Mouse (Mus musculus) urinary bladder, postnatal 14 days (tissue): ENCODE measurements around the gene Fam149b.
"Not testable (repeated sequence)": the region's sequence is repeated elsewhere in the genome, so short reads cannot be mapped to it uniquely, and the experiment has no call there.

Source experiments
- DNase-seq: peaks from one replicate; pipeline ENCODE4 v3.0.0; 2021; ENCODE audit warnings: low spot score

The Fam149b gene

DNA sequence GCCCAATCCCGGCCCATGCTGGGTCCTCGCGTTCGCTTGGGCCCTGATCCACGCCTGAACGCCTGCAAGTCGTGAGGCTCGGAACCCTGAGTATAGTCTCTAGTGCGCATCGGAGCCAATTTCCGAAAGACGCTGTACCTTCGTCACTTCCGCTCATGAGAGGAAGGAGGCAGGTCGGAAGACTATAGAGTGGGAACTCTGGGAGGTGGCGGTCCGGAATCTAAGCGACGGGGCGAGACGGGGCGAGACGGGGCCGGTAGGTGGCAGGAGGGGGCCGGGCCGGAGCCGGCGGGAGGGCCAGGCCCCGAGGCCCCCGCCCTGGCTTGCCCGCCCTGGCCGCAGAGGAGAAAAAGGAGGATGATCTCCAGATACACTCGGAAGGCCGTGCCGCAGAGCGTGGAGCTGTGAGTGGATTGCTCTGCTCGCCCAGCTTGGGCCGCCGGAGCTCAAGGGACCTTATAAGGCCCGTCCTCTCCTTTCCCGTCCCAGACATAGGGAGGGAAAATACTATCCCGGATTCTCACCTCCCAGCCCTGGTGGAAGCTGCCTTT, at the start of gene Fam149b, which contains the start of gene Ecd:
TSS of gene Fam149b (plus strand) at position 172 of the 551 bp plus-strand sequence.
TSS of gene Ecd (minus strand) at position 131 of the 551 bp plus-strand sequence.
- peak; percentile 94 for DNase-seq

DNA sequence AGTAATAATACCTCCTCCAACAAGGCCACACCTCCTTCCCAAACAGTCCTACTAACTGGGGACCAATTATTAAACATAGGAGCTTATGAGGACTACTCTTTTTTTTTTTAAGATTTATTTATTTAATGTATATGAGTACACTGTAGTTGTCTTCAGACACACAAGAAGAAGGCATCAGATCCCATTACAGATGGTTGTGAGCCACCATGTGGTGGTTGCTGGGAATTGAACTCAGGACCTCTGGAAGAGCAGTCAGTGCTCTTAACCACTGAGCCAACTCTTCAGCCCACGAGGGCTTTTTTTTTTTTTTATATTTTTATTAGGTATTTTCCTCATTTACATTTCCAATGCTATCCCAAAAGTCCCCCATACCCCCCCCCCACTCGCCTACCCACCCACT, 42.9 kb upstream of the Fam149b start:
- not testable (repeated sequence) for DNase-seq

DNA sequence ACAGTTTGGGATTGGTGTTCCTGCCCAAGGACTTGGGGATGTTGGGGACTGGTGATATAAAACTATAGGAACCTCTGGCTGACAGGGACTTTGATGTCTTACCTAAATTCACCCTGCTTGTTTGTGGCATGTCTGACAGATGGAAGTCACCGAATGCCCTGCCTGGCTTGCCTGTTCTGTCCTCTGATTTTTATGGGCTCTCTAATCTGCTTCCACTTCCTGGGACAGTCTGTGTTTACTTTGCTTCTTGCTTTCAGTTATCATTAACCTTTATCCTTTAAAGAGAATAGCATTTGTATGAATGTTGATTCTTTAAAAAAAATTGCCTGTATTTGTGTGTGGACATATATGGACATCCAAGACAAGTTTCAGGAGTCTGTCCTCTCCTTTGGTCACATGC, 32.8 kb upstream of the Fam149b start:
- DNase-seq, result no peak

DNA sequence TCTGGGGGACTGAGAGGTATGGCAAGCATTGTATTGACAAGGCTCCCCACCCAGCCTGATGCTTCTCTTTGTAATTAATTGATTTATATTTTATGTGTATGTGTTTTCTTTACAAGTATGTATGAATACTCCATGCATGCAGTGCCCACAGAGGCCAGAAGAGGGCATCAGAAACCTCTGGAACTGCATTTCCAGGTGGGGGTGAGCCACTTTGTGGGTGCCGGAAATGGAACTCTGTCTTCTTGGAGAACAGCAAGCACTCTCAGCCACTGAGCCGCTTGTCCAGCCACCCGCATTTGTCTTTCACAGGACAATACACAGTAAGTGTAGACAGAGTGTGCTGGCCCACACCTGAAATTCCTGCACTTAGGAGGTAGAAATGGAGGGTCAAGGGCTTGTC, 28.5 kb upstream of the Fam149b start:
- peak; percentile 52 for DNase-seq

DNA sequence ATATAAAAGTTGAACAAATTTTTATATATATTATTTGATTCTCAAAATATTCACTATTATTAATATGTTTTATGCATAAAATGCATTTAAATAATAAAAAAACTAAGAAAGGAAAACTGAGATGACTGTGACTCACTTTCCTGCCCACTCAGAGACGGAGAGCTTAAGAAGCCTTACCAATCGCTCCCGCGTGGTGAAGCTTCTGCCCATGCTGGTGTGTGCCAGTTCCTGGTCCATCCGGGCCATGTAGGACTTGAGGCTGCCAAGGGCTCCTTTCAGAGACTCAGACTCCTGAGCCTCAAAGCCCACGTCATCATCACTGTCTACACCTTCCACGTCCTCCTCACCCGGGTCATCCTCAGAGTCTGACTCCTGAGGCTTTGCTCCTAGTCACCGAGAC, 23.8 kb upstream of the Fam149b start:
- DNase-seq, result no peak

DNA sequence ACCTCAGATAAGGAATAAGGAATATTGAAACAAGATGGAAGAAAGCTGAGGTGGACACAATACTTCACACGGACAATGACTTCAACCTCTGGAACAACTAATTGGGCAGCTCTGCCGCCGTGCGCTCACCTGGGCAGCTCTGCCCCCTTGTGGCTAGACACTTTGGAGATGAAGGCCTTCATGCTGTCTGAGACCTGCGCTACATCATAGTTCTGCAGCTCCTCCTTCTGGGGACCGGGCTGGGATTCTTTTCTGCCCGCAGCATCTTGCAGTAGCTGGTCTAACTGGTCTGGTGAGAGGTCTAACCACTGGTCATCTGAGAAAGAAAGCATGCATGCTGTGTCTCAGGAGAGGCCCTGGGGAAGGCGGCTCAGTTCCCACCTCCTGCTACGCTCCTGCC, 19.5 kb upstream of the Fam149b start:
- peak; percentile 81 for DNase-seq

DNA sequence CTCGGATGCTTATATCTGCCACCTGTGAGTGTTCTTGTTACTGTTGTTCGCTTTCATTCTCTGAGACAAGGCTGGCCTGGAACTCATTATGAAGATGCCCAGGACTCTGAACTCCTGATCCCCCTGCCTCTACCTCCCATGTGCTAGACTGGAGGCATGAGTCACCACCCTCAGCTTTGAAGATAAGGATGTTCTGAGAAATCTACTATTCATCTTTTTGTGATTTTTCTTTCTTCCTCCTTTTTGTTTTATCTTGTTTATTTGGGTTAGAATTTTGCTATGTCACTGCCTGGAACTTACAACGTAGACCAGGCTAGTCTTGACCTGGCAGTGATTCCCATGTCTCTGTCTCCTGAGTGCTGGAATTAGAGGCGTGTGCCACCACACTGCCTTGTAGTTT, 16.6 kb upstream of the Fam149b start:
- DNase-seq, result no peak

DNA sequence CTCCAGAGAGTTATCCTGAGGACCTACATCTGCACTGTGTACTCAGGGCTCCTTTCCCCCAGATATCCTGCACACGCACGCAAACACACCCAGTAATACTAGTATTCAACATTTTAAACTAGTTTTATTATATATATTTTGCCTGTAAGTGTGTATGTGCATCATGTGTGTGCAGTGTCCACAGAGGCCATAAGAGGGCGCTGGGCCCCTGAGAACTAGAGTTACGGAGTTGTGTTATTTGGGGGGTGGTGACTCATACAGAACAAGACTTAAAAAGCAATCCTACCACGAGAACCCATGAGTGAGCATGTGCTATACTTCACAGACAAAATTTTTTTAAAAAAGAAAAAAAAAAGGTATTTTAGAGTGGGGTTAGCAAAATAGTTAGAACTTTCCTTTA, 8.5 kb upstream of the Fam149b start:
- no peak for DNase-seq

DNA sequence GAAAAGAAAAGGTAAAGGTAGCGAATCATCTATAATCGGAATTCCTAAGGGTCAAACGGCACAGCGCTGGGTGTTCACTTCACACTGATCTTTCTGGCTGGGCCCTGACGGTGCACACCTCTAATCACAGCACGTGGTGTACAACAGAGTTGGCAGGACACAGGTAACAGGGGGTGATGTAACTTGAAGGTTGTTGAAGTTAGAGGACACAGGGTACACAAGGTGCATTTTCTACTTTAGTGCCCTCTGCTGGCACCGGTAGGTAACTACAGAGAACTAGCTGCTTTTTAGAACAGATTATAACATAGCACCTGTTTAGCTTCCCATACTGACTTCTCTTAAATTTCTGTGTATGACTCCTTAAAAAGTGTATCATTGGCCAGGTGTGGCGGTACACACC, 7.8 kb upstream of the Fam149b start:
- DNase-seq, result no peak

DNA sequence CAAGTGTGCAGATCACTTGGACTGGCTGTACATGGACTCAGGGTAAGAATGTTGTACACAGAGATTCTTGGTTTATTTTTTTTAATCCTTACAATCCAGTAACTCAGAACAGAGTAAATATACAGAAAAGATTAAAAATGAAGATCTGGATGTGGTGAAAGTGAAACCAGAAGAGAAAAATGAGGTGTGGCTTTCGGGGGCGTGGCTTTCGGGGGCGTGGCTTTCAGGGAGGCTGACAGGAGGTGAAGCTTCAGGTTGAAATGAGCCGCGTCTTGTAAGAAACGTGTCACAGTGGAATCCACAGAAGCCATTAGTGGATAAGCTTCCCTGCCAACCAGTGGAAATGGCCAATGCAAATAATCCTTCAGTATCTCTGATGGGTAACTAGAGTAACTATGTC, 7.1 kb upstream of the Fam149b start:
- DNase-seq, result peak; percentile 44

DNA sequence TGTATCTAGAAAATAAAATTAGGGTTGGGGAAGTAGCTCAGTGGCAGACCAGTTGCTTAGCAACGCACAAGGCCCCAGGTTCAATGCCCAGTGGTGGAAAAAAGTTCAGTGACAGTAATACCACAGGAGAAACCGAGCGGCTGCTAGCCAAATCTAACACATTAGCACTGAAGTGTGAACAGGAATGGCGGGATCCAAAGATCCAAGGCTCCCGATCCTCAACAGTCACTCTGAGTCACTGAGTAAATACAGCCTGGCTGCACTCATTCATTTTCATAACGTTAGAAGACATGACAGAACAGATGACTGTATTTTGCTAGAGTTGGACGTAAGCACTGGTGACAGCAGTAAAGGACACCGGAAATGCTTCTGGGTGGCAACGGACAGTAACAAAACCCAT, 2.1 kb upstream of the Fam149b start:
- no peak for DNase-seq

DNA sequence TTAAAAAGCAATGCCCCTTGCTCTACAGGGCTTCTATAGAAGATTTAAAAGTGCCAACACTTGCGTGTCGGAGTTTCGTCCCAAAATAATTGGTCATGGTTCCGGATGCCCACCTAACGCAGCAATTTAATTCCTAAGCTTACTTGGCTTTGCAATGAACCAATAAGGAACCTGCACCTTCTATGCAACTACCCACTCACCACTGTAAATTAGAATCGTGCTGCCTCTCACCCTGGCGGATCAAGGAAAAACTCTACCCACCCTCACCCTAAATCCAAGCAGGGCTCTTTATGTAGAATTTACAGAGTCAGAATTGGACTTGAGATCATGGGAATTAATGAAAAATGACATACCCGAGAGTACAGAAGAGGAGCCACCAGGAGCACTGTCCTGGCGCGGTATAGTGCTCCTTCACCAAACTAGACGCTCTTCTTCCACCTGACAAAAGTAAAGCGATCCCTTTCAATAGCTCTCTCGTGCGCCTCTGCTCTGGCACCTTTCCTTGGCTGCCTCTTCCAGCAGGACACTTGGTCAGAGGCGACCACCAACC, 446 bp upstream of the Fam149b start:
- DNase-seq, result no peak

DNA sequence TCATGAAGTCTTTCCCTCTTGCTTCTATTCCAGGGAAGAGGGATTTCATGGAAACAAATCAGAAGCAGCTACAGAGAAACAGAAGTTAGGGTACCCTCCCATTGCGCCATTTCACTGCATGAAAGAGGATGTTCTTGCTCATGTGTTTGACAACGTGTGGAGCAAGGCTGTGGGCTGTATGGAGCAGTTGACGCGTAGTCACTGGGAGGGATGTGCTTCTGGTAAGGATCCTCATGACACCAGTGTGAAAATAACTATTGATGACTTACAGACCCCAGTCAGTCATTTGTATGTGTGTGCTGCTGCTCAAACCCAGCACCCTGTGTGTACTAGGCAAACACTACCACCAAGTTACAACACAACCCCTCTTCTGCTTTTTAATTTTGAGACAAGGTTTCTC, 15.3 kb downstream of the Fam149b start:
- no peak for DNase-seq

DNA sequence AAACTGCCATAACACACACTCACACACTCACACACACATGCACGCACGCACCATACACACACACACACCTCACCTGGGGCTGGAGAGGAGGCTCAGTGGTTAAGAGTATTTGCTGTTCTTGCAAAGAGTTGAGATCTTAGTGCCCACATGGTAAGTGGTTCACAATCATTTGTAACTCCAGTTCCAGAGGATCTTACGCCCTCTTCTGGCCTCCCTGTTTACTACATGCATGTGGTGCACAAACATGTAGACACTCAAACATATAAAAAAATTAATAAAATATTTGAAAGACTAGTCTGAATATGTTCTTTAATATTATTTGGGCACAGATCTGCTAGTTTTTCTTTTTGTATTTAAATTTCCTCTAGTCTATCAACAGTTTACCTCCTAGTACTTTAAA, 20.3 kb downstream of the Fam149b start:
- DNase-seq, result no peak

DNA sequence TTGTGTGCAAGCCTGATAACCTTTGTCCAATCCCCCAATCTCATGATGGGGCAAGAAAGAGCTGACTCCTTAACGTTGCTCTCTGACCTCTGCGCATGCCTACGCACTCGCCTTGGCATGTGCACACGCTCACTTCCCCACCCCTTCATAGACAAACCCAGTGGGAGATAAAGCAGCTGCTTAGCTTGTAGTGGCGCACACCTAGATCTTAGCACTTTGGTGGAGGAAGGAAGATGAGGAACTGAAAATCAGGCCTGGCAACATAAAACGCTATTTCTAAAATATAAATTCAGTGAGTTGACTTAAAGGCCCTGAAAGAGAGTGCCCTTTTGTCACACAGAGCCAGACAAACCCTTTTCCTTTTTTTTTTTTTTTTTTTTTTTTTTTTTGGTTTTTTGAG, 22.8 kb downstream of the Fam149b start:
- no peak for DNase-seq

DNA sequence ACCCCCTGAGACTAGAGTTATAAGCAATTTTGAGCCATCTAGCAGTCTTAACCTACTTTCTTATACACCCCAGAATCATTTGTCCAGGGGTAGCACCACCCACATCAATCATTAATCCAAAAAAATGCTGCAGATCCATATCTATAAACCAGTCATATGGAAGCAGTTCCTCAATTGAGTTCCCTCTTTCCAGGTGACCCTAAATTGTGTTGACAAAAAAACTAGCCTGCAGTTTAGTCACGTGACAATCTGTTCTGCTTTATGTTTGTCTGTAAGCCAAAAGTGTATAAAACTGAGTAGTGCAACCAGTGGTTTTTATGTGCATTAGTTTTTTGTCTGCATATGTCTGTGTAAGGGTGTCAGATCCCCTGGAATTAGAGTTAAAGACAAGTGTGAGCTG, 23.9 kb downstream of the Fam149b start:
- DNase-seq, result no peak

DNA sequence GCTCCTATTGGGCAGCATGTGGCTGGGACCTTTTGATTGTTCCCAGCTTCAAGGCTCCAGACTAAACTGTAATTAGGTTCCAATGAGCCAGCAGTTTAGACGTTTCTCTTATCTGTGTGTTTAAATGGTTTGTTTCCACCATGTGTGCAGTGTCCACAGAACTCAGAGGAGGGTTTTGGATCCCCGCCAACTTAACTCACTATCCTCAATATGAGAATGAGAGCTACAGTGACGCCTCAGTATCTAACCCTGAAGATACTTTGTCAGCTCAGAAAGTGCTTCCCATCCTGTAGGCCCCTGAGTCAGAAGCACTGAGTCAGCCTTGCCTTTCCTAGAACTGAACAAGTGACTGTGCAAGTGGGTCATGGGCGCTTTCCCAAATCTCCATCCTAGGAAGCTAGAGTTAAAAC, 29.2 kb downstream of the Fam149b start:
- DNase-seq, result no peak

DNA sequence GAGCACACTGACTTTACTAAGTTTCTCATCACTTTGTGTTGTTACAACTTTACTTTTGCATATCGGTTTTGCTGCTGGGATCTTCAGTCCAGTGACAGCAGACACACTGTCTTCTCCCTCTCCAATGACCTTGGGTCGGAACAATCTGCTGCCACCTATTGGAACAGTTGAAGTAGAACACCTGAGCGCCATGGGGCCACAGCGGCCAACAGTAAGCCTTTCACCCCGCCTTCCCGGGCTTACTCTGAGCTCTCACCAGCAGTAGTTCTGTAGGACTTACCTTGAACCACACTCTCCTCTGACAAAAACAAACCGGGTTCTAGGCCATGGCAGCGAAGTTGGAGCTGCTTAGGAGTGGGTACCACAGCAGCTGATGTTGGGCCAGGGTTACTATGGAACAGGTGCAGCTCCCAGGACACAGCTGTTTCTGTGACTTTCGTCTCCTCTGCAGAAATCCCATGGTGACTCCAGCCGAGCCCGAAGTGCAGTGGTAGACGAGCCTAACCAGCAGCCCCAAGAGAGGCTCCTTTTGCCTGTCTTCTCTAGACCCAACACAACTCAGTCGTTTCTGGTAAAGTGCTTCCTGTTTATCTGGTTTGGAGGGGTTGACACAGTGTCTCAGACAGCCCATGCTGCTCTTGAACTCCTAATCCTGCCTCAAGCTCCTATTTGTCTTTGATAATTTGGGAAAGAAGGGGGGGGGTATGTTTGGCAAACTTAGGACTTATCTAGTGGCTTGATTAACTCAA, 30.5 kb downstream of the Fam149b start:
- peak; percentile 32 for DNase-seq

DNA sequence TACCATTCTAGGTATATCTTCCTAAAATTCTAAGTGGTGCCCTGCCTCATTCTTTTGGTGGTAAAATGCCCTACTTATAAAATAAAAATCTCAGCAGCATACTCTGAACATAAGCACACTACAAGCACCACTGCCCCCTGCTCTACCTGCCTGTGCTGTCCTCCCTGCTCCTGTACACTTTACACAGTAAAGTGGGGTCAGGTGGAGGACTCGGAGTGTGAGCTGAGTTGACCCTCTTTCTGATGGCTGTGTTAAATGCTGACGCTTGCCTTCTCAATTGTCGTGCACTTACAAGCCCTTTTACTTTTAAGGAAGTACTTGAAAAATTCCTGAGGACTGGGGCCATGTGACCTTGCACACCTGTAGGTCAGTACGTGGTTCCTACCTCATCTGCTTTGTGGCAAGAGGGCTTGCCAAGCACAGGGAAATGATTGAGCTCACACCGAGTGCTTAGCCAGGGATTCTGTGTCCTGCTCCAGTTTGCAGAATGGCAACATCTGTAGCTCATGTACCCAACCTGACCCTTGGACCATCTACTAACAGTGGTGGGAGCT, 31.2 kb downstream of the Fam149b start:
- no peak for DNase-seq

DNA sequence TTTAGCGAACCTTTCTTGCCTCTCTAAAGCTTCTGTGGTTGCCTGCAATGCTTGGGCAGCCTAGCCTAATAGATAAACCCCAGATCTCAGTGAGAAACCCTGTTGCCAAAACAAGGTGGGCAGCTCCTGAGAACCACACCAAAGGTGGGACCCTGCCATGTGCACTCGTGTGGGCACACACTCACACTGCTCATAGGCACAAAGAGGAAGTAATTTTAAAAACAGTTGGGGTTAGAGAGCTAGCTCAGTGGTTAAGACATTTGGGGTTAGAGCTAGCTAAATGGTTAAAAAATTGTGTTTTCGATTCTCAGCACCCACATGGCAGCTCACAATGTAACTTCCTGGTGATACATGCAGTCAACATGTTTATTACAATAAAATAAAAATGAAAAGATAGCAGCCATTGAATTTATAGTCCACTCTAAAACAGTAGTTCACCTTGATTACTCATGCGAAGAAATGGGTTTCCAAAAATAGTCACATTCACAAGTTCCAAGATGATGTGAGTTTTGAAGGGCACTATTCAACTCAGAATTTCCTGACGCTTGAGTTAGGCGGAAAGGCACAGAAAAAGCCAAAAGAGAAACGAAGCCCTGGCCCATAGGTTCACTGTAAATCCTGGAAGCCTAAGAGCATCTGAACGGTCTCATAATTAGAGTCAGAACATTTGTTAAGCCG, 31.9 kb downstream of the Fam149b start:
- DNase-seq, result no peak

DNA sequence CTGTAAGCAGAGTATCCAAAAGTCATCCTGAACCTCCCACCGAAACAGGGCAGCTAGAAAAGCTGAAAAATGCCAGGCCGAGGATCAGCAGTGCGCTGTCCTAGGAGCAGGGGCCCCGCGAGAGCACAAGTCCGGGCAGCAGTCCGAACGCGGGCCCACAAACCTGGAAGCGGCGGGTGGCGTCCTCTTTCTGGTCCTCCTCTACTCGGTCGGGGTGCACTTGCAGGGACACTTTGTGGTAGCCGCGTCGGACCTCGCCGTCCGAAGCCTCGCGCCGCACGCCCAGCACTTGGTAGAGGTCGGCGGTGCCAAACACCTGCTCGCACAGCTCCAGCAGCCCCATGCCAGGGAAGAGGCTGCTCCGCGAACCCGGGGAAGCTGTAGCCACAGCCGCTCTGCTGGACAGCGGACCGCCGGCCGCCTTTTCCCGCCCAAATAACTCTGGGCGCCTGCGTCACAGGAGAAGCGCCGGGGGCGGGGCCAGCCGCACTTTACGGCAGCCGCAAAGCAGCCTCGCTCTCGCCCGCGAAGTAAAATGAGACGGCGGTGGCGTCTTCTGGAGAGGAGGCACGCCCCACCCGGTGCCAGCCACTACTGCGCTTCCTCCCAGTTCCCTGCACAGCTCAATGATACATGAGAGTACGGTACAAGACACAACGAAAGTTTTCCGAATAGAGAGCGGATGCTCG, 40.6 kb downstream of the Fam149b start, which contains the start of gene Dnajc9:
TSS of gene Dnajc9 (minus strand) at position 470 of the 689 bp plus-strand sequence.
- peak; percentile 97 for DNase-seq

DNA sequence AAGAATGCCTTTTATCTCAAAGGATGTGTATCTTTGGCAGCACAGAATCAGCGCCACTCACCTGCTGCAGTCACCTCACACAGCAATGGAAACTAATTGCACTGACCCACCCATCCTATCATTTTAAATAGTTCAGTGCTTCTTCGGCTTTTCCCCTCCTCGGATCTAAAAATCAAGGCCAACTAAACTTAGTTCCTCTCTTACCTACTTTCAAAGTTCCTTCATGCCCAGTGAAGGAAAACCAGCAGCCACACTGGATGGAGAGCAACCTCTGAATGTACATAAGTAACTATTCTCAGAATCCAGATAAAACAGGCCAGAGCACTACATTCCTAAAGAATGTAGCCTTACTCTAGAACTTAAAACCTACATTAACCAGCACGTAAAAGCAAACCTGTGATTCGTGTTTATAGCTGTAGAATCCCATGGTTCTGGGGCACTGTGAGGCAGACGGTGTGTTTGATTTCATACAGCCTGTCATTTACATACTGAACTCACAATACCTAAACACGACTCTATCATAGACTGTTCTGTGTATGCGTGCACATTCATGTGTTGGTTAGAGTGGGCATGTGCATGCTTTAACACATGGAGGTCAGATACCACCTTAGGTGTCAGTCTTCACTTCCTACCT, 41.6 kb downstream of the Fam149b start:
- DNase-seq, result no peak
